Mouse (Mus musculus) erythroblast, embryonic 14.5 days (primary cell): Measurements from ENCODE around the gene Rala.

Source experiments
- GATA1 ChIP-seq: IDR thresholded peaks from 2 replicates; pipeline ENCODE4 v1.6.1; 2012; ENCODE audit warnings: low read length, inconsistent platforms, mixed read lengths
- TAL1 ChIP-seq: IDR thresholded peaks from 3 replicates; pipeline ENCODE4 v1.6.1; 2012; ENCODE audit warnings: low read length, inconsistent platforms, mixed read lengths

DNA sequence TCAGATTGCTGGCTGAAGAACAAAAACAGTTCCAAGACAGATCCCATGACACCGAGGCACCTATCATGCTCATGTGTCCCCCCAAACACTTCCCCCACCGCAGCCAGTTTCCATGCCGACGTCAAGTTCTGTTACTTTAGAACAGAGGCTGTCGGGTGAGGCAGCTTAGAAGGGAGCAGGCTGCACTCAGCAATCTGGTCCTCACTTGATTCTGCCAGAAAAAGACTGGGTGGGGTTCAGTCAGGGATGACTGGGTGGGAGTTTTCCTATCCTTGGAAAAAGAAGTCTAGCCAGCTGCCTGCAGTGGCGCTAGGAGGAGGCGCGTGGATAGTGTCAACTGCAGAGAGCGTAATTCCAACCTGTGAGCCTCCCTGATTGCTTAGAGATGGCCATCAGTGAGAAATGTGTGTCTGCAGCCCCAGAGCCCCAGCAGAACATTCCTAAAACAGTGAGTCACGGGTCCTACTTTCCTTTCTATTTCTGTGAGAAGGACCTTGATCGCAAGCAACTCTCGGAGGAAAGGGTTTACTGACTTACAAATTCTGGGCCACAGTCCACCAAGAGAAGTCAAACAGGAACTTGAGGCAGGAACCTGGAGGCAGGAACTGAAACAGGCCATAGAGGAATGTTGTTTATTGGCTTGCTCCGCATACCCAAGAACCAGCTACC lies 84.5 kb downstream of the Rala start:
- TF ChIP-seq GATA1 (no peak), TAL1 (no peak)
